Mouse (Mus musculus): ENCODE measurements around the gene Uckl1. TPM values are rescaled to one million over a fixed set of nuclear protein-coding genes. Genes with fewer than 3 reads are reported as not detected.

Uckl1 gene
- 36.9 and 38.3 TPM in 2 replicates for polyA plus RNA-seq (2014; fragmentation: Nextera tagmentation; extraction: Ambion mirVana)

DNA sequence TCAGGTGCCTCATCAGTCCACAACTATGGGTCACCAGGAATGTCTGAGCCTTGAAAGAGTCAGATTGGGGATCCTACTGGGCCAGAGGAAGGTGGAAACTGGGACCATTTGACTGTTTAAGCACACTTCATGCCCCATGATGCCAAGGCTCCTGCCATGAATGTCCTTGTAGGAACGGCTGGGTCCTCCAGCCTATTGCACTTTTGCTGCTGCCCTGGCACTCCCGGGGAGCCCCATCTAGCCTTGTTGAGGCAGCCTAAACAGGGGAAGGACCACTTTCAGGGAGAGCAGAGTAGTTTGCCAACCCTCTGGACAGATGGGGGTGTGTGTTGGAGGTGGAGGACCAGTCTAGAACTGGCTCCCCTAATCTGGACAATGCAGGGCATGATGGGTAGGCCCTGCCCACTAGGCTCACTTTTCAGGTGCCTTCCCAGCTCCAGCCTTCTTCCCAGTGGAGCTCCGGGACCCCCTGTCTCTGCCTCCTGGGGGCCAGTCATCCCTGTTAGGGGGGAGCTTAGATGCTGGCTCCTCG, at the start of gene Uckl1:
Uckl1 (minus strand) TSS at position 482 of the 532 bp plus-strand sequence.
- Histone ChIP-seq H3K9me3 (ENCODE audit: low read depth, low read length) (no peaks in the 10 kb centered on the region), H3K4me1 (ENCODE audit: insufficient read depth) (peaks cover 8% of the 10 kb centered on the region), H3K27me3 (ENCODE audit: insufficient read depth, low read length) (no peaks in the 10 kb centered on the region), H3K27ac (ENCODE audit: low read depth) (no peak within 1 kb of the TSS), H3K4me3 (ENCODE audit: low read depth, low read length) (no peak within 1 kb of the TSS), H3K36me3 (ENCODE audit: insufficient read depth) (peaks cover 58% of the 10 kb centered on the region), H3K9ac (no peak within 1 kb of the TSS), H3K4me2 (no peak within 1 kb of the TSS)
- TF ChIP-seq CTCF (IDR thresholded peaks at IDR 0.05; ENCODE audit: low read depth), result no peak
- DNase-seq (no peak), ATAC-seq (ENCODE audit: insufficient read depth) (no peak)
- 80% methylated on average over 4 of the region's 4 CpGs for WGBS

- H3K9ac ChIP-seq, result no peak overlapping the region
- no peaks in the 10 kb centered on the region for H3K9me3 ChIP-seq (ENCODE audit: low read depth, low read length)
- H3K4me3 ChIP-seq (ENCODE audit: low read depth, low read length), result no peak overlapping the region
- DNase-seq, result no peak
- H3K27ac ChIP-seq (ENCODE audit: low read depth), result no peak overlapping the region
- no peaks in the 10 kb centered on the region for H3K27me3 ChIP-seq (ENCODE audit: insufficient read depth, low read length)
- no peak for TF ChIP-seq CTCF (IDR thresholded peaks at IDR 0.05; ENCODE audit: low read depth)
- H3K36me3 ChIP-seq (ENCODE audit: insufficient read depth), result peaks cover 67% of the 10 kb centered on the region
- ATAC-seq (ENCODE audit: insufficient read depth), result no peak
- H3K4me1 ChIP-seq (ENCODE audit: insufficient read depth), result no peaks in the 10 kb centered on the region
- no peak overlapping the region for H3K4me2 ChIP-seq
- 93% methylated on average over 6 of the region's 6 CpGs for WGBS
Measured at GRCm38 (mm10) chr2:181632624-181633023, 47.9 kb upstream of the Uckl1 start.

DNA sequence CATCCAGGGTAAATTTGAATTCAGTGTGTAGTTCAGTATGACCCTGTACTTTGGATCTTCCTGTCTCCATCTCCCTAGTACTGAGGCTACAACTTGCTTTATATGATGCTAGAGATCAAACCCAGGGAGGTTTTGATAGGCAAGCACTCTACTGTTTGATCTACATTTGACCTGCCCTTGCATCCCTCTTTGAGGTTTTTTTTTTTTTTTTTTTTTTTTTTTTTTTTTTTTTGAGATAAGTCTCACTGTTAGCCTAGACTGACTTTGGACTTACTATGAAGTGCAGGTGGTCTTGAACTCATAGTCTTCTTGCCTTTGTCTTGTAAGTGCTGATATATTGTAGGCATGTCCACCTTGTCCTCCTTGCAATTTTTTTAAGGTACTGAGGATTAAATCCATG, 43.8 kb upstream of the Uckl1 start:
- no peaks in the 10 kb centered on the region for H3K4me1 ChIP-seq (ENCODE audit: insufficient read depth)
- TF ChIP-seq CTCF (IDR thresholded peaks at IDR 0.05; ENCODE audit: low read depth), result no peak
- H3K4me3 ChIP-seq (ENCODE audit: low read depth, low read length), result no peak overlapping the region
- H3K27ac ChIP-seq (ENCODE audit: low read depth), result no peak overlapping the region
- DNase-seq, result no peak
- no peak overlapping the region for H3K9ac ChIP-seq
- ATAC-seq (ENCODE audit: insufficient read depth), result no peak
- H3K4me2 ChIP-seq, result no peak overlapping the region
- peaks cover 48% of the 10 kb centered on the region for H3K36me3 ChIP-seq (ENCODE audit: insufficient read depth)
- H3K27me3 ChIP-seq (ENCODE audit: insufficient read depth, low read length), result no peaks in the 10 kb centered on the region
- H3K9me3 ChIP-seq (ENCODE audit: low read depth, low read length), result no peaks in the 10 kb centered on the region

DNA sequence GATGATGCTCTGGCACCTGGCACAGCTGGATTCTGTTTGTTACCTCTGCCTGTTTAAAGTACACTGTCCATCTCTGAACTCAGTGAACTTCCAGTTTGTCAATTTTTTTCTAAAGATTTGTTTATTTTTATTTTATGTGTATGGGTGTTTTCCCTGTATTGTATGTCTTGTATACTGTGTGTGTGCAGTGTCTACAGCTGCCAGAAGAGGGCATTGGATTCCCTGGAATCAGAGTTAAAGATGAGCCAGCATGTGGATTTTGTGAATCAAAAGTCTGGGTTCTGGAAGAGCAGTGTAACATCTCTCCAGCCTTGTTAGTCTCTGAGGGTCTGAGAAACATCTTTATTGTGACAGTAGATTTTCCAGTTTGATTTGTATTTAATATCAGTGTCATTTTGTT, 38.7 kb upstream of the Uckl1 start:
- Histone ChIP-seq H3K4me2 (no peak overlapping the region), H3K9ac (no peak overlapping the region), H3K4me3 (ENCODE audit: low read depth, low read length) (no peak overlapping the region), H3K27ac (ENCODE audit: low read depth) (no peak overlapping the region), H3K4me1 (ENCODE audit: insufficient read depth) (no peaks in the 10 kb centered on the region), H3K9me3 (ENCODE audit: low read depth, low read length) (no peaks in the 10 kb centered on the region), H3K36me3 (ENCODE audit: insufficient read depth) (peaks cover 50% of the 10 kb centered on the region), H3K27me3 (ENCODE audit: insufficient read depth, low read length) (no peaks in the 10 kb centered on the region)
- DNase-seq, result peak; percentile 52
- TF ChIP-seq CTCF (IDR thresholded peaks at IDR 0.05; ENCODE audit: low read depth), result peak; percentile 53
- ATAC-seq (ENCODE audit: insufficient read depth), result no peak

DNA sequence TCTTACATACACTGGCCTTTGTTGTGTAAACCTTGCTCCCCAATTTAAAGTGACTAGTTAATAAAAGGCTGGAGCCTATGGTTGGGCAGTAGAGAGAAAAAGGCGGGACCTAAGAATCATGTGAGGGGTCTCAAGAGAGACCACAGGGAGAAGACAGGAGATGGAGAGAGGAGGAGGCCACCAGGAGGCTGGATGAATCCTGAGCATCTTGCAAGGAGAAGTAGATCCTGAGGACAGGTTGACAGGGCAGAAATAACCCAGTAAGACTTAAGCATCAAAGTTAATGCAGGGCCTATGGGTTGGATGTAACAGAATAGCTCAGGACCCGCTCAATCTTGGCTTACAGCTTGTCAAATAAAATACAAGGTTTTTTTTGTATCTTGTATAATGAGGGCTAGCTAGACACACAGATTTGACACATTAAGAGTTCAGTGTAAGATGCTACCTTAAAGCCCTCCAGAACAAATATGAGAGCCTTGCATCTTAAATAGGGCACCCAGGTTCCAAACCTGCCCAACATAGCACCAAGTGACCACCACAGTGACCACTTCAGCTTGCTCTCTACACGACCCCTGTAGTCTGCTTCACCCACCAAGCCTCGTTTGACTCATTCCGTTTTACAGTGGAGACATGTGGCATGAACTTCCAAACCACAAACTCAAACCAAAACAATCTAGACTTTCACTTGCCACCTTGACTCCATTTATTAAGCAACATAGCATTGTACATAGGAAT, 34.2 kb upstream of the Uckl1 start:
- Histone ChIP-seq H3K4me3 (ENCODE audit: low read depth, low read length) (no peak overlapping the region), H3K27ac (ENCODE audit: low read depth) (no peak overlapping the region)
- 84% methylated on average over 5 of the region's 5 CpGs for WGBS

DNA sequence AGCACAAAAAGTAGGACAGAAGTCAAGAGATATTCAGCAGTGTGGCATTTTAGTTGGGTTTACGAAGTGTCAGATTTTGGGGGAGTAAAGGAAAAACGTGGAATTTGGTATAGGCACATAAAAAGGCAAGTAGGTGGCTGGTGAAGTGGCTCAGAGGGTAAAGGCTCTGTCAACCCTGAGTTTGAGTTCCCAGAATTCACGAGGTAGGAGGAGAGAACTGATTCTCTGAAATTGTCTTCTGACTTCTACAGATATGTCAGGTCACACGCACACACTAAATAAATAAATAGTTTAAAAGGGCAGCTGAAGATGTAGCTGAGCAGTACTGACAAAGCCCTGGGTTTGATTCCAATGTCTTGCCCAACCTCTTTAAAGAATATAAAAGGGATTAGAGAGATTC, 17.7 kb upstream of the Uckl1 start:
- Histone ChIP-seq H3K36me3 (ENCODE audit: insufficient read depth) (peaks cover 4% of the 10 kb centered on the region; the same call in 1 of the 2 replicates), H3K9me3 (ENCODE audit: low read depth, low read length) (no peaks in the 10 kb centered on the region), H3K27me3 (ENCODE audit: insufficient read depth, low read length) (peaks cover 12% of the 10 kb centered on the region), H3K9ac (no peak overlapping the region), H3K4me1 (ENCODE audit: insufficient read depth) (peaks cover 5% of the 10 kb centered on the region; the same call in 1 of the 2 replicates), H3K4me3 (ENCODE audit: low read depth, low read length) (peak overlapping the region; percentile 90; the same call in 1 of the 2 replicates), H3K27ac (ENCODE audit: low read depth) (no peak overlapping the region), H3K4me2 (peak overlapping the region; percentile 89)
- ATAC-seq (ENCODE audit: insufficient read depth) (no peak), DNase-seq (no peak)
- no peak for TF ChIP-seq CTCF (IDR thresholded peaks at IDR 0.05; ENCODE audit: low read depth)
- 62% methylated on average over 4 of the region's 4 CpGs for WGBS

More for the DNA sequence above, 34.2 kb upstream of the Uckl1 start:
- no peaks in the 10 kb centered on the region for H3K4me1 ChIP-seq (ENCODE audit: insufficient read depth)
- TF ChIP-seq CTCF (IDR thresholded peaks at IDR 0.05; ENCODE audit: low read depth), result no peak
- no peak overlapping the region for H3K4me2 ChIP-seq
- H3K9ac ChIP-seq, result no peak overlapping the region
- peaks cover 48% of the 10 kb centered on the region for H3K36me3 ChIP-seq (ENCODE audit: insufficient read depth)
- ATAC-seq (ENCODE audit: insufficient read depth) (no peak), DNase-seq (no peak)
- H3K27me3 ChIP-seq (ENCODE audit: insufficient read depth, low read length), result no peaks in the 10 kb centered on the region
- H3K9me3 ChIP-seq (ENCODE audit: low read depth, low read length), result no peaks in the 10 kb centered on the region

DNA sequence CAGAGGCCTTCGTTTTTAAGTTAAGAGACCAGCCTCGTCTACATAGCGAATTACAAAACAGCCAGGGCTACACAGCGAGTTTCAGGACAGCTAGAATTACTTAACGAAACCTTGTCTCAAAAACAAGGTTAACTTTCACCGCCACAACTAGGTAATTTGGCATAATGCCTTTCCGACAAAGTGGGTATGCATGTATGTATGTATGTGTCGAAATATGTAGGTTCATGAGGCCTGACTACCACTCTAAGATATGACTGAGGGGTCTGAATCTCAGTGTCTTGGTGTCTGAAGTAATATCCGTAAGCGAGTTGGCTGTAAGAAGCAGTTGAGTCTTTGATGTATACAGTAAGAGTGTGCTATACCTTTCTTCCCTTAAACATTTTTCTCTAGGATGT, 17.1 kb upstream of the Uckl1 start:
- H3K4me3 ChIP-seq (ENCODE audit: low read depth, low read length), result peak overlapping the region; percentile 90
- peaks cover 4% of the 10 kb centered on the region; the same call in 1 of the 2 replicates for H3K36me3 ChIP-seq (ENCODE audit: insufficient read depth)
- TF ChIP-seq CTCF (IDR thresholded peaks at IDR 0.05; ENCODE audit: low read depth), result no peak
- DNase-seq, result no peak
- no peak for ATAC-seq (ENCODE audit: insufficient read depth)
- 22% methylated on average over 10 of the region's 10 CpGs for WGBS
- no peaks in the 10 kb centered on the region for H3K9me3 ChIP-seq (ENCODE audit: low read depth, low read length)
- peaks cover 5% of the 10 kb centered on the region; the same call in 1 of the 2 replicates for H3K4me1 ChIP-seq (ENCODE audit: insufficient read depth)
- peak overlapping the region; percentile 84 for H3K27ac ChIP-seq (ENCODE audit: low read depth)
- peak overlapping the region; percentile 89 for H3K4me2 ChIP-seq
- peak overlapping the region; percentile 91 for H3K9ac ChIP-seq
- H3K27me3 ChIP-seq (ENCODE audit: insufficient read depth, low read length), result peaks cover 12% of the 10 kb centered on the region
